Mouse (Mus musculus) heart, adult 2 months (tissue): Measurements from ENCODE around the gene Igf2bp2.

Source experiments
- CTCF ChIP-seq: fragments of 200-600 bp; IDR thresholded peaks from 2 replicates; pipeline ENCODE4 v1.8.1; 2022; ENCODE audit warnings: antibody characterized with exemption, mild to moderate bottlenecking, moderate library complexity
- EP300 ChIP-seq: fragments of 200-500 bp; IDR thresholded peaks from 2 replicates; pipeline ENCODE4 v1.6.1; 2011; ENCODE audit warnings: low read depth, low read length, control low read depth; ENCODE audit not compliant: insufficient read depth

GRCm38 (mm10) chr16:22144490-22144889, 18.6 kb downstream of the Igf2bp2 start:
- TF ChIP-seq EP300 (no peak), CTCF (no peak)
